Mouse (Mus musculus) lung, adult 2 months (tissue): ENCODE measurements at regions not wholly inside any gene's neighbourhood (a gene's known extent, or its start where the extent isn't known, plus 50 kb on each side); places are given as distances from the start of the nearest gene placed in this dataset.

Experiments
- CTCF ChIP-seq: fragments of 200-500 bp; IDR thresholded peaks from 2 replicates; pipeline ENCODE4 v1.5.1; 2011; ENCODE audit warnings: mild to moderate bottlenecking, low read length, control low read depth; ENCODE audit not compliant: insufficient read depth
- POLR2A ChIP-seq: fragments of 200-500 bp; IDR thresholded peaks from 2 replicates; pipeline ENCODE4 v1.6.1; 2011; ENCODE audit warnings: low read depth, mild to moderate bottlenecking, control low read depth, low read length, borderline replicate concordance; ENCODE audit errors: extremely low read depth

DNA sequence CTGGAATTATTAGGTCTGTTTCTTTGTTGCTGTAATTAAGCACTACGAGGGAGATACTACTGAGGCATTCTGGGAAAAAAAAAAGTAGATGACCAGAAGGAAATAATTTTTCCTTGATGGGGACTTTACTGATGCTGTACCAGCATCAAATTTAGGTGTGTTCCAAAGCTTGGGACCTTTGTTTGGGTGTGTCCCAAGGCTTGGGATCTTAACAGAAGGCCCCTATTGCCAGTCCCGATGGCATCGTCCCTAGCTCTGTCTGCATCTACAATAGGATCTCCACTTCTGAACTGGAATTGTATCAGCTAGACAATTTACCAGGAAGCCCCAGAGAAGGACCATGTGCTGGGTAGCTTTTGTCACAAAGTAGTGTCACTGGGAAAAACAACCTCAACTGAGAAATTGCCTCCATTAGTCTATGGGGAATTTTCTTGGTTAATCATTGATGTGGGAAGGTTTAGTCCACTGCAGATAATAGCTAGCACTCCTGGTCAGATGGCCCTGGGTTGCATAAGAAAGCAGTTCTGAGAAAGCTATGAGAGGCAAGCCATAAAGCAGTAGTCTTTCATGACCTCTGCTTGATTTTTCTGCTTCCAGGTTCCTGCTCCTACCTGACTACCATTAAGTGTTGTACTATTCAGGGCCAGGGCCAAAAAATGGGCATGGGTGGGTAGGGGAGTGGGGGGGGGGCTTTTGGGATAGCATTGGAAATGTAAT, 392.7 kb downstream of the Igsf11 start:
- TF ChIP-seq CTCF (no peak), POLR2A (no peak)
